Mouse (Mus musculus): Measurements from ENCODE around the gene Nxt1.

DNA sequence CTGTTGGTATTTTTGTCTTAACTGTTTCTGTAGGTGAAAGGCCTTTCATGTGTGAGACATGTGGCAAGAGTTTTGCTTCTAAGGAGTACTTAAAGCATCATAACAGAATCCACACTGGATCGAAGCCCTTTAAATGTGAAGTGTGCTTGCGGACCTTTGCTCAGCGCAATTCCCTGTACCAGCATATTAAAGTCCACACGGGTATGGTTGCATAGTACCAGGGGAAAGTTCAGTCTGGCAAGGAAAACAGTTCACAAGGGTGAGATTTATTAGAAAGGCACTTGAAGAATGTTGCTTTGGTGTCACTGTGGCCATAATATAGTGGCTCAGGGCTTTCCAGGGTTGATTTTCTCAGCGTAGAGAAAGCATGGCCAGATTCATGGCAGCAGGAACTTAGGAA lies 15.6 kb downstream of the Nxt1 start:
- TF ChIP-seq CTCF (IDR thresholded peaks at IDR 0.05) = no peak
- no peak for TF ChIP-seq POLR2A (IDR thresholded peaks at IDR 0.05; ENCODE audit: insufficient read depth, low read depth, low read length)
- TF ChIP-seq EP300 (IDR thresholded peaks at IDR 0.05; ENCODE audit: insufficient read depth, low read depth, low read length) = no peak
